Mouse (Mus musculus): ENCODE measurements around the gene Rab7b.

The Rab7b gene

DNA sequence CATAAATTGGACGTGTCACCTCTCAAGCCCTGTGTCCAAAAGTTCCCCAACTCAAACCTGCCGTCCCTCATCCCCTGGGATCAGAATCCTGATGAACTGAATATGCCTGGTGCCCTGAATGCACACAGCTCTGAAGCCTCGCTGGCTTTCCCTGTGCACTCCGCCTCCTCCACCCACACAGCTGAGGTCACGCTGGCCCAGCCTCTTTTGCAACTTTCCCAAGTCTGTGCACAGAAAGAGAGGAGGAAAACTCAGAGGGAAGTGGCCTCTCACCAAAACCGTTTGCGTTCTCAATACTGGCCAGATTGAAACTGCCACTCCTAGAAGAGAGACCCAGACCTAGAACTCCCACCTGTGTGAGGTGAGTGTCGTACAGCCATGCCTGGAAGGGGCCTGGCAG, at the start of gene Rab7b:
Gene Rab7b, plus strand, starts transcription at position 221 of the 400 bp plus-strand sequence.
- no peak for DNase-seq

DNA sequence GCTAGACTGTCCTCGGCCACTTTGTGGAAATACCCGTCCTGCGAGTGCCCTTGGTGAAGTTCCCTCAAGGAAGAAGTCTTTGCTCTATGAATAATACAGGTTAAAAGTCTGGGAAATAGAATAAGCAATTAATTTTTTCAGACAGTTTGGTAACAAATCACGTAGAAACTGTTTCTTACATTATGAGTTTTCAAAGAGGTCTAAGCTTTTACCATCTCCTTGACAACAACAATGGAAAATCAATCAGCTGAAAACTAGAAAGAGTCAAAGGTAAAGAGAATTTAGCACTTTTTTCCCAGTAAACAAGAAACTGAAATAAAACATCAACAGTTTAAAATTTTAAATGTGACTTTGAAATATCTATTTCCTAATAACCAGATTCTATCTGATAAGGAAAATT, 48.4 kb upstream of the Rab7b start:
- no peak for DNase-seq

DNA sequence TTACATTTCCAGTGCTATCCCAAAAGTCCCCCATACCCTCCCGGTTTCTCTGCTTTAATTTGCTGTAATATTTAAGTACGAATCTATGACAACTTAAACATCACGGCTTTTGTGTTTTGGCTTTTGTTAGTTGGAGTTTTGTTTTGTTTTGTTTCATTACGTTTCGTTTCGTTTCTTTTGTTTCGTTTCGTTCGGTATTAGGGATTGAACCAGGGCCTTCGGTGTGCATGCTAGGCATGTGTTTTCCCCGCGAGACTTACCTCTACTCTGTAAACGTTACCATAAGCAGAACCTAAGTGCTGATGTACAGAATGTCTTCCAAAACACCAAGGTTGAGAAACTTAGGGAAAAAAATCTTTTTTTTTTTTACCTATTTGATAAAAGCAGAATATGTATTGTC, 46.9 kb upstream of the Rab7b start:
- DNase-seq: no peak

DNA sequence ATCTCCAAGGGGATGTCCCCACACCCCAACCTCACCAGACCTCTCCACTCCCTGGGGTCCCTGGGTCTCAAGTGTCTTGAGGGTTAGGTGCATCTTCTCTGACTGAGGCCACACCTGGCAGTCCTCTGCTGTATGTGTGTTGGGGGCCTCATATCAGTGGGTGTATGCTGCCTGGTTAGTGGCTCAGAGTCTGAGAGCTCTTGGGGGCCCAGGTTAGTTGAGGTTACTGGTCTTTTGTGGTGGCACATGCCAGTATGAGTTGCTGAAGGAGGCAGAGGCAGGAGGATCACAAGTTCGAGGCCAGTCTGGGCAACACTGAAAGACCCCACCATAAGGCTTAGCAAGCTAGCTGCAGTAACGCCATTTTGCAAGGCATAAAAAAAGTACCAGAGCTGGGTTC, 46.2 kb upstream of the Rab7b start:
- no peak for DNase-seq

DNA sequence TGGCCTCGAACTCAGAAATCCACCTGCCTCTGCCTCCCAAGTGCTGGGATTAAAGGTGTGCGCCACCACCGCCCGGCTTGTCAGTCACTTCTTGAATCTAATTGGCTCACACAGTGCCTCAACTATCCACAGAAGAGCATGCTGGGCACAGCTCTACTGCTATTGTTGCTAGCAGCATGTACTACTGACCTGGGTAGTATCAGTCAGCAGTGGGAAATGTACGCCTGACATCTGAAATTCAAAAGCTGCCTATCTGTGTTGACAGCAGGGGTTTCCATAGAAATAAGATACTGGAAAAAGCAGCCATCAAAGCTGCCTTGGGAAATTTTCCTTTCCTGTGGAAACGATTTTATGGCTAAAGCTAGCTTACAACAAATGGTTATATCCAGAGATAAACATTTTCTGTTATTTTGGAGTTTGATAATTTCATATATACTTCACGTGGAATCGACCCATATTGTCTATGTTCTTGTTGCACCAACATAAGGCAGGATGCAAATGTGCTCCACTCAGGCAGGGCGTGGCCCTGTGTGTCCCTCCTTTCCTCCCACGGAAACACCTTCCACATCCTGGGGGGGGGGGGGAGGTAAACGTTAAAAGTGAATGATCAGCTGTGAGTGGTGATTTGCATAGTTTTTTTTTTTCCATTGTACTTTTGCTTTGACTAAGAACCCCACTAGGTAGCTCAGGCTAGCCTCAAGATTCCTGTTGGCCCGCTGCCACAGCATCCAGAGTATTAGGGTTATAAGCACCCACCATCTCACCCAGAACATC, 35.6 kb upstream of the Rab7b start:
- no peak for DNase-seq

DNA sequence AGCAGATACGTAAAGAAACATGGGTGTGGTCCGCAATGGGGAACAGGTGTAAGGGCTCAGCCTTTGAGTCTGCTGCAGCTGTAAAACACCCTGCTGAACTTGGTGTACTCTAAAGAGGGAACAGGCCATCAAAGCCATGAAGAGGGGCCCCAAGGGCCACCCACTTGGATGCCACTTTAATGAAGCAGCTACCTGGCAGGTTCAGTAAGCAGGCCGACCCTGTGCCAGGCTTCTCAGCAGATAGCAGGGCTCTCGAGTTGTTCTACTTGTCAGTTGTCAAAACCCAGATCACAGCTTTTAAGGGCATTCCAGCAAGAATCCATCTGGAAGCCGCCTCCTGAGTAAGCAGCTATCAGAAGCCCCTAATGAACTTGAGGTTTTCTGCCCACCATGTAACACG, 32.9 kb upstream of the Rab7b start:
- DNase-seq: no peak

DNA sequence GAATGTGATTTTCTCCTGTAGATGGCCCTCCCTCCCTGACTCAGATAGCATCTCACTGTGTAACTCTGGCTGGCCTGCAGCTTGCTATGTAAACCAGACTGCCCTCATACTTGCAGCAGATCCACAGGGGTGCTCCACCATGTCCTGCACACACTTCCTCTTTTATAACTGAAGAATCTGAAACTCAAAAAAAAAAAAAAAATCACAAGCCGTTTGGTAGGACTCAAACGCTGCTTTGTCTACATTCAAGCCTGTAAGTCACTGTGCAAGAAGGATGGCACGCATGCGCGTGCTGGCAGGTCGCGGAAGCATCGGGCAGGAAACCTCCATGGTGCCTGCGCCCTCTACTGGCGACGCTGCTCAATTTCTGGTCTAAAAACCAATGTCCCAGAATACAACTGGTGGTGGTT, 30.5 kb upstream of the Rab7b start:
- peak; percentile 94 for DNase-seq

DNA sequence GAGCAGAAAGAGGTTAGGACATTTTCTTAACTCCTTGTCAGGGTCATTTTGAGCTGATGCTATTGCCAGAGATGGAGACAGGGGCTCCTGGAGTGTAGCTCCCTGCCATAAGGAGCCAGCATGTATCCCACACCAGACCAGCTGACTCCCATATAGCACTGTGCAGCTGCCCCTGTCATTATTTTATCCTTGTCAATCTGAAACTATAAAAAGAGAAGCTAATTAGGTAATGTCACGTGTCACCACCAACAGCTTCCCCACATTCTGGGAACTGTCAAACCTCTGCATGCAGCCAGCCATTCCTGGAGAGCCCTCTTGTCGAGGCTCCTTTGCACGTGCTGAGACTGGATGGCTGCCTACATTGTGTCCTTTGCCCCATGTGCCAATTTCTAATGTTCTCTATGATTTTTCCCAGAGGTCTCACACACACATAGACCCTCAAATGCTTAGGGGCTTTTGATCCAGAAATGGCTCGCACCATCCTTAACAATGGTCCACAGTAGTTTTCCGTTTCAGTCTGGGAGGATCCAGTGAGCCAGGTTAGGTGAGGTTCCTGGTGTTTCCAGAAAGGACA, 28.9 kb upstream of the Rab7b start:
- DNase-seq: no peak

DNA sequence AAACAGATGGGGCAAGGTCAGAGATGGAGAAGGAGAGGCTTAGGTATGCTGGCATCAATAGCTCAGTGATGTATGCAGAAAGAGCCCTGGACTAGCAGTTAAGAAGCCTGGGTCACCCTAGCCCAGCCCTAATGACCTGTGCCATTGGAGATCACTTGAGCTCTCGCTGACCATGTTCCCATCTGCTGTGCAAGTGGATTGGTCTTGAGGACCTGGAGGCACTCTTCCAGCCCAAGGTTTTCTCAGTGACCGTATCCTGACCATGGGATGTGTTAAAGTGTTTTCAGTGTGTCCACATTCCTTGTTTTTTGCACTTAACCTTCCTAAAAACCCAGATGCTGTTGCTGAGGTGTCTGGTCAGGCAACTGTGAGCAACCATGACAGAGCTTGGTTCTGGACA, 28.2 kb upstream of the Rab7b start:
- DNase-seq: no peak

DNA sequence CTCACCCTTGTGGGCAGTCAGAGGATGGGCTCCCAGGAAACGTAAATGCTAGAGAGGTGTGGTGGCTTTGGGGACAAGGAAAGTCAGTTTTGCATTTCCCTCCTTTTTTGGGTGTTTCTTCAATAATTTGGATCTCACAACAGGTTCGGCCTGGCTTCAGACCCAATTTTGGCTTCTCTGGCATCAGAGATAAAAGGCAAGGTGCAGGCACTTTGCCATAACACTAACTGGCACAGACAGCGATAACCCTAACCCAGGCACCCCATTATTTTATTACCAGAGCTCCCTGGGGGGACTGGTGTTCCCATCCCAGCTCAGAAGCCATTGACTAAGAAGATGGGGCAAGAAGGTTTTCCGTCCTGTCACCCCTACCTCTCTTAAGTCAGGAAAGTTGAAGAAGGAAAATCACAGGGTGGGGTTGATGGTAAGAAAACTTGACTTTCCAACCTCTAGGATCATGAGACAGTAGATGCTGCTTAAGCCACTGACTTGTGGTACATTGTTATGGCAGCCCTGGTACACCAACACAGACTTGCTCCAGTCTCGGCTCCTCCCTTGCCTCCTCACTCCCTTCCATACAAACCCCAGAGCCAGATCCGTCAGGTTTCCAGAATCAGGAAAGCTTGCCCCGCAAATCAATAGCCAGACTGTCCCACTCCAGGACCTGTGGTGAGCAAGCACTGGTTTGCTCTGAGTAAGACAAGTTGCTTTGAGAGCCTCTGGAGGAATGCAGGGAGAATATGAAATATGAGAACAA, 27.6 kb upstream of the Rab7b start:
- no peak for DNase-seq

DNA sequence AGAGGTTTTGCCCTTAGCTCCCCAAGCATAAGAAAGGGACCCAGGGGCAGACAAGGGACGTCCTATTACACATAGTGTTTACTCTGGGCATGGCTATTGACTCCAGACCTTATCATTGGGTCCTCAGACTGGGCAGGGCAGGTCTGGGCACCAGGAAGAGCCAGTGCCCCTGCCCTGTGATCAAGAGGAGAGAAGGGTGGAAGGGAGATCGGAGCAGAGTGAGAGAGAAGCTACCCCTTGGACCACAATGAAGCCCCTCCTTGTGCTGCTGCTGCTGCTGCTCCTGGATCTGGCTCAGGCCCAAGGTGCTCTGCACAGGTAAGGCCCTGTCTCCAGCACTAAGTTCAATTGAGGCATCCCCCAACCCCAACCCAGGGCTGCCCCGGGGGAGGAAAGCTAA, 26.7 kb upstream of the Rab7b start:
- no peak for DNase-seq

DNA sequence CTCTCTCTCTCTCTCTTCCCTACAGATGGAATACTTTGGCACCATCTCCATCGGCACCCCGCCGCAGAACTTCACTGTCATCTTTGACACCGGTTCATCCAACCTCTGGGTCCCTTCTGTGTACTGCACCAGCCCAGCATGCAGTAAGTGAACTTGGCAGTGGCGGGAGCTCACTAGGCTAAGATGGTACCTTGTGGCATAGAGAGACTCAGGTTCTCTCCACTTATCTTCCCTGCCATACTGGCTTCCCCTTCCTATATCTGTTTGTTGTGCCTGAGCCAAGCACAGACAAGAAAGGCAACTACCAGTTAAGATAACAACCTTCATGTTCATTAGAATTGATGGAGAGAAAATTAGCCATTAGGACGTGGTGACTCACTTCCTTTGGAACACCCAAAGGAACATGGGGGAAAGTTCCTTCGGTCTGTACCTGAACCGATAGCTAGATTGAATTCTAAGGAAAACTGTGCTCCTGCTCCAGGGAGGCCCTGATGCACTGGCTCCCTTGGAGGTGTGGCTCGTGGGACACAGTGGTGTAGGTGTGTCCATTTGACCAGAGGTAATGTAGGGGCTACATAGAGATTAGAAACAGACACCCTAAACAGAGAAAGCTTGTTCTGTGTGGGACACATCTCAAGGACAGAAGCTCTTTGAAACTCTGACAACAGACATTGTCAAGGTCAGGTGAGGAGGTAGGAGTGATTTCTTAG, 25.1 kb upstream of the Rab7b start:
- DNase-seq: no peak

DNA sequence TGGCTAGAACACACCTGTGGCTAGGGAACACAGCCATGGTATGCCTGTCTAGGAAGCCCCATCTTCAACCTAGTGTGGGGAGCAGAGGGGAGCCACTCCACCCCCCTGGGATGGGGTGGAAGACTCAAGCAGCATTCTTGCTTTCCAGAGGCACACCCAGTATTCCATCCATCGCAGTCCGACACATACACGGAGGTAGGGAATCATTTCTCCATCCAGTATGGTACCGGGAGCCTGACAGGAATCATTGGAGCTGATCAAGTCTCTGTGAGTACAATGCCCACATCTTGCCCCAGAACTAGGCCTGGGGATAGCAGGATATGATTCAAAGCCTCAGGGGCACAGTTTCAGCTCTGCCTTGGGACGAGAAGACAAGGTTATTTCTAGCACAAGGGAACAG, 24.4 kb upstream of the Rab7b start:
- no peak for DNase-seq

DNA sequence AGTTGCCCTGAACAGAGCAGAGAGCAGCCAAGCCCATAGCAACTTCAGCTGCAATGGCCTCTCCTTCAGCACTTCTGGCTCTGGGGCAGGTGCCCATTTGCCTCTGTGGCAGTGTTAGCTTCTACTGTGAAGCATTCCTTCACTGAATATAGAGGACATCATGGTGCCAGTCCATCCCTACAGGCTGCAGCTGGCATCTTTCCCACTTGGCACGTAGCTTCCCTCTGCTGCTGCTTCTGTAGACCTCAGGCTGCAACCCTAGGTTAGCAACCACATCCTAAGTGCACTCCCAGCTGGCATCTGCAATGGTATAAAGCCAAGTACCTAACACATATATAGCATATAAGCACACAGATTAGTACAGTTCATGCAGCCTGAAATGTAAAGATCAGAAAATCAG, 22.6 kb upstream of the Rab7b start:
- no peak for DNase-seq

DNA sequence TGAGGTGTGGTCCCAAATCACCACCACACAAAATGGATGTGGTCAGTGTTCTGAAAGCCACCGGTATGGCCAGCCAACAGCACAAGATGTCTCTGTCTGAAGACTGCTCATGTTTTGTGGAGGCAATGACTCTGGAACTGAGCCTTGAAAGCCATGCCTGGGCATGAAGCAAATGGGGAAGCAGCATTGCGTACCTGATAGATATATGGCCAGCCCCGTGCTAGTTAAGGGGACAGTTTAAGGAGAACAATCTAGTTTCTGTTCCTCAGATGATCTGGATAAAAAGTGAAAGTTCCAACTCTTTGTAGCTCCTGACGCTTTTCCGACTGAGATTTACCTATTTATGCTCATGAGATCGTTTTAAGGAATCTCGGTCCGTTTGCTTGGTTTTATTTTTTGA, 17.4 kb upstream of the Rab7b start:
- no peak for DNase-seq

DNA sequence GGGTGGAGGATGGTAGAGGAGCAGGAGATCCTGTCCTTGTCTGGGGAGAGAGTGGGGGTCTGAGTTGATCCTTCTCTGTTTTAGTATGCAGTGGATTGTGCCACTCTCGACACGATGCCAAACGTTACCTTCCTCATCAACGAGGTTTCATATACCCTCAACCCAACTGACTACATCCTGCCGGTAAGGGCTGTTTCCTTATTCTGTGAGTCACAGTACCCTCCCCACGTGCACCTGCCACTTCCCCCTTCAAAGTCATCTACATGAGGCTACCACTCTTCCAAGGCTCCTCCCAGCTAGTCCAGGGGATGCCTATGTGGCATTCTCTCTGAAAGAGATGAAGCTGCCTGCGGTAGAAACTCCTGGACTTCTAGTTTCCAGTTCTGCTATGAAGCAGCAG, 16.1 kb upstream of the Rab7b start:
- DNase-seq: peak; percentile 45

DNA sequence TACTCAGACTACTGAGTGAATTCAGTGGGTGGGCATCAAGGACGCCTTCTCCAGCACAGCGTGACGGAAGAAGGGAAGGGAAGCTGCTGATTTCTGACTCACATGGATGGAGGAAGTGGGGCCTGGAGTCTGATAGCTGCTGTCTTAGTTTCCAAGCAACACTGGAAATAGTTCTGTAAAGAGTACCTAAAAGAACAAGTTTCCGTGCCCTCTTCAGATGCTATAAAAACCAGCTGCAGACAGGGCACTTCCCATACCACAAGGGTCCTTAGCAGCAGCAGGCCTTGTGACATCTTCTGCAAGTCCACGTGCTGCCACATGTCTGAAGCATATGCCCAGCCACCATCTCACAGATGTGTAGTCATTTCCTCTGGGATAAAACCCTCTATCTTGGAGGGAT, 8.9 kb upstream of the Rab7b start:
- no peak for DNase-seq

DNA sequence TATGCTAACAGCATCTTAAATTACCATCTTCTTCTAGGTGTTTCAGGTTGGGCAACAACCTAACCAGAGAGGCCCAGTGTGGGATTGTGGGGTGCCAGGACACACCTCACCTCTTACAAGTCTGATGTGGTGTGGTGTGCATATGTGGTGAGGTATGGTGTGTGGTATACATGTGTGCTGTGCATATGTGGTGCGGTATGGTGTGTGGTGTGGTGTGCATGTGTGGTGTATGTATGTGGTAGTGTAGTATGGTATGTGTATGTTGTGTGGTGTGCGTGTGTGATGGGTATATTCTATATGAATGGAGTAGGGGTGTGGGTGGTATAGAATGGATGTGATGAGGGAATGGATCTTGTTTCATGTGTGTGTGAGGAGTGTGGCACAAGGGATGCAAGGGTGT, 756 bp upstream of the Rab7b start:
- no peak for DNase-seq

DNA sequence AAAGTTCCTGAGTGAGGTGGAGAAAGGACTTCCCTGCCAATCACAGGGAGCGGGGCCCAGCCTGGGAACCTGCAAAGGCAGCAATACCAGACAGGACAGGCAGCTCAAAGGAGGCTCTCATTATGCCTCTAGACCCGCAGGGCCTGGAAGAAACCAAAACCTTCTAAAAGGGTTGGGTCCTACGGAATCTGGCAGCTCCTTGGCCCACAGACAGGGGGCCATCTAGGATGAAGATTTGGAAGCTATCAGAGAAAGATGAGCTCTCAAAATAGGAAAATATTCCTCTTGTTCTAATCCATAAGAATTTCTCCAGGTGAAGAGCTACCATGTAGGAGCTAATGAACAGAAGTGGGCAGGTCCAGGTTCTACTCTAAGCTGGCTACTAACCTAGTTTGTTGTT, 521 bp downstream of the Rab7b start:
- no peak for DNase-seq

DNA sequence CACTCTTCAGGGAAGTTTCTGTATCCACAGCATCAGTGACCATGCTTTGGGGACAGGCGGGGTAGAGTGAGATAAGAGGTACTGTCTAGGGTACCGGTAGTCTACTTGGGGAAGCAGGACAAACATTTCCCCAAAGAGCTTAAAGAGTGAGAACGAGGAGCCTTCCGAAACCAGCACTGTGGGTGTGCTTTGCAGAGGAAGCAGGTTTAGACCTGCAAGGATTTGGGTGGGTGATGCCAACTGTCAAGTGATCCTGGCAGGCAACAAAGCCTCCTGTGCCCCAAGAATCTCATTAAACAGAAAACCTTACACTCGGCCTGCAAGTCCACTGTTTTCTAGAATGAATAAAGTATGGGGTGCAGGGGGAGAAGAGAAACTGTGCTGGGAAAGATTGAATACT, 1.4 kb downstream of the Rab7b start:
- DNase-seq: no peak

DNA sequence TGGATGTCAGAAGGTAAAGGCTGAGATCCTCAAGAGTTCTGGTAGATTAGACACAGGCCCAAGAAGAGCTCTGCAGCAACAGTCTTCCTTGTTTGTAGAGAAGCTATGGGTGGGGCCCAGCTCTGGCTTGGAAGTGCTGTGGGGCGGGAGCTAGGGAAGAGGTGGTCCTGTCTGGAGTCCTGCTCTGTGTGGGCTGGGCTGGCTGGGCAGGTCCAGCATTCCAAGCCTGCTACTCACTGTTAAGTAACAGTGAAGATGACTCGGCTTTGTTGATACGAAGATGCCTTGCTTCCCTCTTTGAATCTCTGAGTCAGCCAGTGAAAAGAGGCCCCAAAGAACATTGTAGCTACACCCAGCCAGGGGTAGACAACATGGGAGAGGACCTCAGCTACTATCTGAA, 1.9 kb downstream of the Rab7b start:
- DNase-seq: no peak

DNA sequence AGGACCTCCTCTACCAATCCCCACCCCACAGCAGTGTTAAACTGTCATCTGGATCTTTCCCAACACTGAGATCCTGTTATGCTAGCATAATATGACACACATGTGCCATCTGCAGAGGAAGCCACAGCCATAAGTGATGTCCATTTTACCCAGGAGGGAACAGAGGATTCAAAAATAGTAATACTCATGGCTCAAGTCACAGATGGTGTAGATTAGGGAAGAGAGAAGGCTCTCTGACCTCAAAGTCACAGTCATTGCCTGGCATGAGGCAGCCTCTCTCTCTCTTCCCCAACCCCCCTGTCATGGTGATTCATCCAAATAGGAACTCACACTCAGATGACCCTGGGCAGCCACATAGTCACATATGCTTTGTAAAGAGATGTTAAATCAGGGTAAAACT, 2.9 kb downstream of the Rab7b start:
- DNase-seq: no peak

DNA sequence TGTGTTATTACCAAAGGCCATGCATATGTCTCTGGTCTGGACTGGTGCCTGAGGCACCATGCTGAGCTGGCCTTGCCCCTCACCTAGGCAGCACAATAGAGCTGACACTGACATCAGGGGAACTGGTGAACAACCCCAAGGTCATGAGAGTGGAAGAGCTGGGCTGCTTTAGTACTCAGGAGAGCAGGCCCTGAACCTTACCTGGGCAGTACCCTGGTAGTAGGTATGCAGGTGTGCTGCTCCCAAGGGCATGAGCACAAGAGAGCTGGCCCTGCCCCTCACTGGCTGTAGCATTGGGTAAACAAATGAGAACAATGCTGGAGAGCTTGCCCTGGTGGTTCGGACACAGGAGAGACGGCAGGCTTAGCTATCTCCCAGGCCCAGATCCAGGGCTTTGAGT, 6.8 kb downstream of the Rab7b start:
- DNase-seq: no peak

DNA sequence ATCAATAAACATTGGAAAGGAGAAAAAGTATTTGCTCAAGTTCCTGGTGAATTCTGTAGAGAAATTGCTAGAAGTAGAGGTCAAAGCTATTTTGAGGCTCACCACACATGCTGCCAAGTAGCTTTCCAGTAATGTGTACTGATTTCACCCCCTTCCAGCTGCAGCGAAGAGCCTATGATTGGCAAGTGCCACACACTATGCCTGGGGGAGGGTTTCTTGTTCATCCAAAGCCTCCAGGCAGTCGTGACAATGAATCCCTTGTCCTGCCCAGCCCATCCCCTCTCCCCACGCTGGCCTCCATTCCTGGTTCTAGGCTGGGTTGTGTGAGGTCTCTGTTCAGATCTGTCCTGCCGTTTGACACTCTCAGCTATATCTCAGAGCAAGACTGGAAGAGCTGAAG, 7.8 kb downstream of the Rab7b start:
- DNase-seq: no peak
